Mouse (Mus musculus) stomach, embryonic 15.5 days (tissue): ENCODE measurements at regions not wholly inside any gene's neighbourhood (a gene's known extent, or its start where the extent isn't known, plus 50 kb on each side); places are given as distances from the start of the nearest gene placed in this dataset.
A peak's percentile ranks its signal among the peaks of the same experiment; 100 is the strongest.

ENCODE experiments used
- ATAC-seq: fragments of 200-750 bp; cut with Nextera tagmentation; 2 replicates; pipeline ENCODE4 v1.8.0; 2017; ENCODE audit warnings: low read depth, moderate number of reproducible peaks, moderate TSS enrichment; ENCODE audit not compliant: insufficient read depth, low FRiP score
- H3K27ac ChIP-seq: fragments of 300-500 bp; sonication (generic); 2 replicates; pipeline ENCODE4 v1.5.1; 2015; ENCODE audit warnings: mild to moderate bottlenecking, inconsistent platforms
- H3K27me3 ChIP-seq: fragments of 300-500 bp; sonication (generic); replicated peaks from 2 replicates; pipeline ENCODE4 v1.6.1; 2015; ENCODE audit warnings: inconsistent platforms
- H3K36me3 ChIP-seq: fragments of 300-500 bp; sonication (generic); 2 replicates; pipeline ENCODE4 v1.6.1; 2015; ENCODE audit warnings: inconsistent platforms
- H3K4me1 ChIP-seq: fragments of 300-500 bp; sonication (generic); 2 replicates; pipeline ENCODE4 v1.6.1; 2015; ENCODE audit warnings: inconsistent platforms
- H3K4me2 ChIP-seq: fragments of 300-500 bp; sonication (generic); 2 replicates; pipeline ENCODE4 v1.6.1; 2015; ENCODE audit warnings: mild to moderate bottlenecking, inconsistent platforms
- H3K4me3 ChIP-seq: fragments of 300-500 bp; sonication (generic); replicated peaks from 2 replicates; pipeline ENCODE4 v1.5.1; 2015; ENCODE audit warnings: inconsistent platforms
- H3K9ac ChIP-seq: fragments of 300-500 bp; sonication (generic); 2 replicates; pipeline ENCODE4 v1.6.1; 2015; ENCODE audit warnings: inconsistent platforms
- H3K9me3 ChIP-seq: fragments of 300-500 bp; sonication (generic); 2 replicates; pipeline ENCODE4 v1.6.1; 2016; ENCODE audit warnings: inconsistent platforms
- WGBS: fragments of 180-500 bp; shearing (Covaris S2); methylation state at CpG from one replicate; pipeline ENCODE4 v1.1.7; 2015; 5-methylcytosine and 5-hydroxymethylcytosine counted together

GRCm38 (mm10) chr5:96917596-96918258 lies 79.8 kb upstream of the Bmp2k start:
- 34% methylated on average over 10 of the region's 10 CpGs for WGBS
- ATAC-seq, result no peak

GRCm38 (mm10) chr5:96919149-96919548 lies 78.3 kb upstream of the Bmp2k start:
- Histone ChIP-seq H3K9me3 (no peaks in the 10 kb centered on the region), H3K27ac (no peak overlapping the region), H3K4me3 (no peak overlapping the region), H3K4me1 (no peaks in the 10 kb centered on the region; the same call in 1 of the 2 replicates), H3K27me3 (no peaks in the 10 kb centered on the region), H3K36me3 (no peaks in the 10 kb centered on the region), H3K4me2 (no peak overlapping the region), H3K9ac (no peak overlapping the region)
- WGBS, result 53% methylated on average over 6 of the region's 6 CpGs
- ATAC-seq, result peak; percentile 69

More at GRCm38 (mm10) chr5:96917596-96918258, 79.8 kb upstream of the Bmp2k start:
- Histone ChIP-seq H3K4me1 (no peaks in the 10 kb centered on the region; the same call in 1 of the 2 replicates), H3K4me2 (peak overlapping the region; percentile 8; the same call in 1 of the 2 replicates), H3K36me3 (no peaks in the 10 kb centered on the region), H3K9me3 (no peaks in the 10 kb centered on the region), H3K4me3 (no peak overlapping the region), H3K27ac (peak overlapping the region; percentile 57; the same call in 1 of the 2 replicates), H3K27me3 (no peaks in the 10 kb centered on the region), H3K9ac (no peak overlapping the region)

DNA sequence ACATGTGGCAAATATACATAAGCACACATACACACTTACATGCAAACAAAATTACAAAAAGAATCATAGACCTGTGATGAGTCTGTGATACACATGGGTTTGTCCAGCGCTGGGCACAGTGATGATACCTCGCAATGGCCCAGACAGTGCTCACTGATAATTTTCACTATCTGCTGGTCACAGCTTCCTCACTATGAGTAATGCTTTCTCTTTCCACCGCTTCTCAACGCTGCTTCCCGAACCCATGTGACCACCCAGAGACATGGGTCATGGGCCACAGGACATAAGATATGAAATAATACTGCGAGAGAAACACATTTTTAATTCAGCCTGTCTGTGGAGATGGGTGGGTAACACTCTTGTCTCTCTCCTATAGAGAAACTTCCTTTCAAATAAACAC lies 76.5 kb upstream of the Bmp2k start:
- Histone ChIP-seq H3K4me3 (no peak overlapping the region), H3K4me1 (no peaks in the 10 kb centered on the region; the same call in 1 of the 2 replicates), H3K9ac (no peak overlapping the region), H3K9me3 (no peaks in the 10 kb centered on the region), H3K27me3 (no peaks in the 10 kb centered on the region), H3K27ac (0 out of 2 replicates have a peak overlapping the region, but pooled peaks have one; percentile 18), H3K36me3 (no peaks in the 10 kb centered on the region), H3K4me2 (no peak overlapping the region)
- WGBS, result 76% methylated on average over 6 of the region's 6 CpGs
- ATAC-seq, result peak; percentile 89

DNA sequence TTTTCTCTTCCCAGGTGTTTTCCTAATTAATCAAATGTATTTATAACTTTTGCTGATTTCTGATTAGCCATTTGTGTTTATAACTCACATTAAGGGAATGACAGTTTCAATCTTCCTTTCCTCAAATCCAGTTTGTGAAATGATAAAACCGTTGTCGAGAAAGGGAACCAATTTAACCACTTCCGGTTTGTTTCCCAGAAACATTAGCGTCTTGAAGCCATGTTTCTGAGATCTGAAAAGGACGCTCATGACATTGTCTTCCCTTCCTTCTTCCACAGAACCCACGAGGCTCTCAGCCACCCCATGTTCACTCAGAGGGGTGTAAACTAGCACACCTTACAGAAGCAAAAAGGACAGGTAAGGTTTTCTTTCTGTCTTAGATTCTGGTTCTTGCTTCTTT lies 76.0 kb upstream of the Bmp2k start:
- 53% methylated on average over 6 of the region's 6 CpGs for WGBS
- no peak for ATAC-seq
- Histone ChIP-seq H3K9ac (no peak overlapping the region), H3K27ac (peak overlapping the region; percentile 68; the same call in 1 of the 2 replicates), H3K27me3 (no peaks in the 10 kb centered on the region), H3K4me3 (no peak overlapping the region), H3K4me1 (no peaks in the 10 kb centered on the region; the same call in 1 of the 2 replicates), H3K9me3 (no peaks in the 10 kb centered on the region), H3K4me2 (no peak overlapping the region), H3K36me3 (no peaks in the 10 kb centered on the region)

GRCm38 (mm10) chr5:96921973-96922715 lies 75.3 kb upstream of the Bmp2k start:
- peak overlapping the region; percentile 68; the same call in 1 of the 2 replicates for H3K27ac ChIP-seq
- H3K27me3 ChIP-seq, result no peaks in the 10 kb centered on the region
- ATAC-seq, result peak; percentile 28; the same call in 1 of the 2 replicates
- no peak overlapping the region for H3K9ac ChIP-seq
- no peak overlapping the region for H3K4me3 ChIP-seq
- no peaks in the 10 kb centered on the region; the same call in 1 of the 2 replicates for H3K4me1 ChIP-seq
- WGBS, result 35% methylated on average over 11 of the region's 11 CpGs
- no peaks in the 10 kb centered on the region for H3K9me3 ChIP-seq
- no peak overlapping the region for H3K4me2 ChIP-seq
- no peaks in the 10 kb centered on the region for H3K36me3 ChIP-seq

- H3K4me2 ChIP-seq, result no peak overlapping the region
- no peak overlapping the region for H3K4me3 ChIP-seq
- no peak overlapping the region for H3K27ac ChIP-seq
- no peaks in the 10 kb centered on the region; the same call in 1 of the 2 replicates for H3K4me1 ChIP-seq
- ATAC-seq, result no peak
- no peak overlapping the region for H3K9ac ChIP-seq
- WGBS, result 76% methylated on average over 4 of the region's 4 CpGs
- H3K36me3 ChIP-seq, result no peaks in the 10 kb centered on the region
- no peaks in the 10 kb centered on the region for H3K9me3 ChIP-seq
- no peaks in the 10 kb centered on the region for H3K27me3 ChIP-seq
Measured at GRCm38 (mm10) chr5:96922716-96923076, 74.8 kb upstream of the Bmp2k start.

GRCm38 (mm10) chr5:96923526-96923925 lies 74.0 kb upstream of the Bmp2k start:
- Histone ChIP-seq H3K27me3 (no peaks in the 10 kb centered on the region), H3K27ac (no peak overlapping the region), H3K9me3 (no peaks in the 10 kb centered on the region), H3K4me1 (no peaks in the 10 kb centered on the region; the same call in 1 of the 2 replicates), H3K9ac (no peak overlapping the region), H3K4me2 (no peak overlapping the region), H3K36me3 (no peaks in the 10 kb centered on the region), H3K4me3 (no peak overlapping the region)
- no peak for ATAC-seq
- 86% methylated on average over 1 of the region's 1 CpGs for WGBS

- Histone ChIP-seq H3K27ac (no peak overlapping the region), H3K9ac (no peak overlapping the region), H3K4me1 (no peaks in the 10 kb centered on the region; the same call in 1 of the 2 replicates), H3K27me3 (no peaks in the 10 kb centered on the region), H3K4me3 (no peak overlapping the region), H3K36me3 (no peaks in the 10 kb centered on the region), H3K4me2 (no peak overlapping the region), H3K9me3 (no peaks in the 10 kb centered on the region)
- 78% methylated on average over 7 of the region's 7 CpGs for WGBS
- ATAC-seq, result no peak
Measured at GRCm38 (mm10) chr5:96924736-96925429, 72.6 kb upstream of the Bmp2k start.

GRCm38 (mm10) chr5:96925943-96926342 lies 71.5 kb upstream of the Bmp2k start:
- Histone ChIP-seq H3K9ac (no peak overlapping the region), H3K27me3 (no peaks in the 10 kb centered on the region), H3K27ac (no peak overlapping the region), H3K4me3 (no peak overlapping the region), H3K4me2 (no peak overlapping the region), H3K36me3 (no peaks in the 10 kb centered on the region), H3K9me3 (no peaks in the 10 kb centered on the region), H3K4me1 (no peaks in the 10 kb centered on the region; the same call in 1 of the 2 replicates)
- no peak for ATAC-seq
- 75% methylated on average over 2 of the region's 2 CpGs for WGBS

DNA sequence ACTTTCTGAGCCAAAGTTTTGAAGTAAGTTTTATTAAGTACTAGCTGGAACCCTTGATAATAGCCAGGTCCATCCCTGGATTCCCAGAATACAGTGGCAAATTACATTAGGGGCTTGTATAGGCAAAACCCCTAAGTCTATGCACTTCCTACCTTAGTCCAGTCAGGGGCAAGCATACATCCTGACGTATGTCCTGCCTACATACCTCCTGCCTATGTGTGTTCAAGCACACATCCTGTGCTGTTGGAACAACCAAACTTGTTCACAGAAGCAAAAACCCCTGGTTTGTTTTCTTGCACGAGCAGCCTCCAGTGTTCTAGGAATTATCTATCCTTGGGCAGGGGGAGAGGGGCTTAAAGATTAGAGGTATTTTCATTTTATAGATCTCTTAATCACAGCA lies 66.4 kb upstream of the Bmp2k start:
- Histone ChIP-seq H3K9ac (no peak overlapping the region), H3K4me1 (no peaks in the 10 kb centered on the region), H3K36me3 (no peaks in the 10 kb centered on the region), H3K4me2 (no peak overlapping the region), H3K4me3 (no peak overlapping the region), H3K27ac (no peak overlapping the region), H3K9me3 (no peaks in the 10 kb centered on the region), H3K27me3 (no peaks in the 10 kb centered on the region)
- WGBS, result 64% methylated on average over 2 of the region's 2 CpGs
- no peak for ATAC-seq

- WGBS, result 54% methylated on average over 4 of the region's 4 CpGs
Measured at GRCm38 (mm10) chr5:96931576-96932152, 65.8 kb upstream of the Bmp2k start.

More at GRCm38 (mm10) chr5:96931576-96932152, 65.8 kb upstream of the Bmp2k start:
- Histone ChIP-seq H3K36me3 (no peaks in the 10 kb centered on the region), H3K9ac (no peak overlapping the region), H3K4me3 (no peak overlapping the region), H3K27ac (no peak overlapping the region), H3K4me2 (no peak overlapping the region), H3K27me3 (no peaks in the 10 kb centered on the region), H3K9me3 (no peaks in the 10 kb centered on the region), H3K4me1 (no peaks in the 10 kb centered on the region)
- ATAC-seq, result no peak
